Mouse (Mus musculus): ENCODE measurements around the gene Cyp2w1.

Cyp2w1 gene

GRCm38 (mm10) chr5:139352317-139352716, at the start of gene Cyp2w1:
Gene Cyp2w1 (plus strand): TSS chr5:139352617.
- no peak for DNase-seq (ENCODE audit: low read depth, low spot score)

- DNase-seq (ENCODE audit: low read depth, low spot score) = no peak
Measured at GRCm38 (mm10) chr5:139303646-139304061, 48.8 kb upstream of the Cyp2w1 start.

GRCm38 (mm10) chr5:139309946-139310345, 42.5 kb upstream of the Cyp2w1 start:
- DNase-seq (ENCODE audit: low read depth, low spot score) = no peak

GRCm38 (mm10) chr5:139310477-139310876, 41.9 kb upstream of the Cyp2w1 start:
- no peak for DNase-seq (ENCODE audit: low read depth, low spot score)

GRCm38 (mm10) chr5:139311822-139312221, 40.6 kb upstream of the Cyp2w1 start:
- DNase-seq (ENCODE audit: low read depth, low spot score) = no peak

DNA sequence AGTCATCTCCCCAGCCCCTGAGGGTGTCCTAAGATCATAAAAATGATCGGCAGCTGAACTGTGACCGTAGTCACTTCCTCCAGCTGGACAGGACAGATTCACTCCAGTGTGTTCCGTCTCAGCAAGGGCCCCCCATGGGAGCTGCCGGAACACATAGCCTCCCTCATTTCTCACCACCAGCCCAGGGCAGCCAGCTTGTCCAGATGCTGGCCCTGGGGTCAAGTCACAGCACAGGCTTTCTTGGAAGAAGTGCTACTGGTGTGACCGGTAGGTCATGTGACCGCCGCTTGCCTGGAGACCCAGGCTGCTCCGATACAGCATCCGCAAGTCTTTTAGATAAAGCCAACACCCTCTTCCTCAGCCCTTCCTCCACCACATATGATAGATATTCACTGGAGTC, 38.9 kb upstream of the Cyp2w1 start:
- no peak for DNase-seq (ENCODE audit: low read depth, low spot score)

DNA sequence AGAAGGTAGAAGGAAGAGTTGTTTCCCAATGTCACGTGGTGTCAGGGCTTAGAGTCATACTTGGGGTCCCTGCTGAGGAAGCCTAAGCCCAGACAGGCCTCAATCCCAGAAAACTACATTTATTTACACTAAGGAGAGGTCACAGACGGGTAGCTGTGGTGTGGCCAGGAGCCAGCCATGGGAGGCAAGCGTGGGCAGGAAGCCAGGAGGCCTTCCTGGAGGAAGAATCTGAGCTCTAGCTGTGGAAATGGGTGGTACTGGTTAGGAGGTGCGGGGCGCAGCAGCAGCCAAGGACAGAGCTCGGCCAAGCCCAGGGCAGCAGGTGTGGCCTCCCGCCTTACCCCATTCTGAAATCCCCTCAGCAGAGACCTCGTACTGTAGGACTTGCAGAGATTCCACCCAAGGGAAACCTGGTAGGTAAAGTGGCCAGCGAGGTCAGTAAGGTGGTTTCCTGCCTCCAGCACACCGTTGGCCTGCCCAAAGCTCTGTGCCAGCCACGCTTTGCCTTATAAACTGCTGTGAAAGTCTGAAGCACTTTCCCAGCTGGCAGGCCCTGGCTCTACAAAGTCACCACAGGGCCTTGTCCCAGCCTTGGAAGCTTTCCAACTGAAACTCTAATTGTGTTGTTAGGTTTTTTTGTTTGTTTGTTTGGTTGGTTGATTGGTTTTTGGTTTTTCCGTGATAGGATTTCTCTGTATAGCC, 37.3 kb upstream of the Cyp2w1 start:
- no peak for DNase-seq (ENCODE audit: low read depth, low spot score)

DNA sequence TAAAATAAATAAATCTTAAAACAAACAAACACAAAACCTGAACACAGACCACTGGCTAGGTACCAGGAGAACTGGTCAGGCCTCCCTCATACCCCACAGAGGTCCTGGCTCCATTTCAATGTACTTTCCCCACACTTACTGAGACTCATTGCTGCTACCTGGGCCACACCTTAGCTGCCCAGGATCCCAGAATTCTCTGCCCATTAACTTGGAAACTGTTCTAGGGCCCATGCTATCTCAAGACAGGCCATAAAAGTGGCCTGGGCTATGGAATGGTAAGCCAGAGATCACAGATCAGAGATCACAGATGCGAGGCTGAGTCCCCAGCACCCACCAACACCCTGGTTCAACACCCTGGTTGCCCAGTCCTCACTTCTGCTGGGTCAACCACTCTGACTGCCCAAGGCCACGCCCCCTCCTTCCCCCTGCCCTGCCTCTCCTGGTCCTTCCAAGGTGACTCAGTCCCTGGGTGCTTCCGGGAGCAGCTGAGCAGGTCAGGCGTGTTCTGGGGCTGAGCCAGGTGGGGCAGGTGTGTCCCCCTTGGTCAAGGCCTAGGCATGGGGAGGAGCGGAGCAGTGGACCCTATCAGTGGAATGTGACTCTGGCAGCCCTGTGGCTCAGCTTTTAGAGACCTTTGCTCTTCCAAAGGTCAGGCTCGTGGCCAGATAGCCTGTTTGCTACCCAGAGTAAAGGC, 35.3 kb upstream of the Cyp2w1 start:
- DNase-seq (ENCODE audit: low read depth, low spot score) = no peak

DNA sequence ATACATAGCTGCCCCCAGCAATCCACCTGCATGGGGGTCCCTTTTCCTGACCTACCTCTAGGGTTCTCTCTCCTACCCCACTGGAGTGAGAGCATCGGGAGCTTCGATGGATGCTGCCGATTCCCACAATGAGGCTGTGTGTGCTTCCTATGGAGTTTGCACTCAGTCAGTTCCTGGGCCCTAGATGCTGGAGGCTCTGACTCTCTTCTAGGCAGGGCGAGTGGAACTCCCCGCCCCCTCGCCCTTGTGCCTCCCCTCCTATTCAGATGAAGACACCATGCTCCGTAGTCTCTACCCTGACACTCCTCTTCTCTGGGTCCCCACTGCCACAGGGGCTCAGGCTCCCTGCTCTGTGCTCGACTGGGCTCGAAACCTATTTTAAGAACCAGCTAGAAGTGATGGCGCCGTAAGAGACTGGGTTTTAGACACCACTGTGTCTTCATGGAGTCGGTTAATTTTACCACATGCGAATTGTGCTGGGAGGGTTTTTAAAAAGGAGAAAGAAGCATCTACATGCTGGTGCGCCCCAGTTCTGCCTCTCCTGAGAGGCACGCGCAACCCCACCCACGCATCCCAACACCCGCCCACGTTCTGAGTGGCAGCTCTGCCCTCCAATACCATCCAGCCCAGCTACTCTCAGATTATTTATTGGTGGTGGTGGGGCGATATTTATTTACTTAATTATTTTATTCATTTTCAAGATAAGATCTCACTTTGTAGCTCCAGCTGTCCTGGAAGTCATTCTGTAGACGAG, 34.5 kb upstream of the Cyp2w1 start:
- peak; percentile 64 for DNase-seq (ENCODE audit: low read depth, low spot score)

GRCm38 (mm10) chr5:139320424-139320823, 32.0 kb upstream of the Cyp2w1 start:
- peak; percentile 50 for DNase-seq (ENCODE audit: low read depth, low spot score)

- no peak for DNase-seq (ENCODE audit: low read depth, low spot score)
Measured at GRCm38 (mm10) chr5:139321331-139321730, 31.1 kb upstream of the Cyp2w1 start.

- no peak for DNase-seq (ENCODE audit: low read depth, low spot score)
Measured at GRCm38 (mm10) chr5:139323260-139323924, 29.0 kb upstream of the Cyp2w1 start.

GRCm38 (mm10) chr5:139324045-139324491, 28.3 kb upstream of the Cyp2w1 start:
- DNase-seq (ENCODE audit: low read depth, low spot score) = no peak

- DNase-seq (ENCODE audit: low read depth, low spot score) = peak; percentile 37
Measured at GRCm38 (mm10) chr5:139324691-139325394, 27.6 kb upstream of the Cyp2w1 start.

- peak; percentile 98 for DNase-seq (ENCODE audit: low read depth, low spot score)
Measured at GRCm38 (mm10) chr5:139325395-139325966, 26.9 kb upstream of the Cyp2w1 start, which contains the start of gene Adap1. Gene Adap1 (minus strand): TSS chr5:139325622.

DNA sequence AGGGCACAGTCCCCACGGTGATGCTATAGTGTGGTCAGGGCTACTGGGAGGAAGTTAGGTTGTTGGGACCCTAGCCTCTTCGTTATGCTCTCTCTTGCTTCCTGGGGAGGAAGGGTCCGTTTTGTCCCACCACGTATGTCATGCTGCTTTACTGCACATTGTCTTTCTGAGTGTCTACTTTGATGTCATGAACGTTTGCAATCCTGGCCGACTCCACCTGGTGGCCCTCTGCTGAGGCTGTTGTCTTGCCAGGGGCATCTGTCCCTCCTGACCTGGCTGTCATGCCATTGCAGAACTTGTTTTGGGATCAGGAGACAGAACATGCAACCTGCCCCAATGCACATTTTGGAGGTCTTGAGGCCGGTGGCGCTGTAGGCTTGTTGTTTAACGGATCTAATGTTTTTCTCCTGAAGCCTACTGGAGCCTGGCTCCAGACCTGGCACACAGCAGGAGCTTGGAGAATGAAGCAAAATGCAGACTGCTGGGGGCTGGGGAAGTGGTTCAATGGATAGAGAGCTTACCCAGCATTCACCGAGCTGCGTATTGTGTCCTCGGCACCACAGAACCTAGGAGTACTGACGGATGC, 26.2 kb upstream of the Cyp2w1 start:
- DNase-seq (ENCODE audit: low read depth, low spot score) = no peak

- no peak for DNase-seq (ENCODE audit: low read depth, low spot score)
Measured at GRCm38 (mm10) chr5:139326986-139327633, 25.3 kb upstream of the Cyp2w1 start.

DNA sequence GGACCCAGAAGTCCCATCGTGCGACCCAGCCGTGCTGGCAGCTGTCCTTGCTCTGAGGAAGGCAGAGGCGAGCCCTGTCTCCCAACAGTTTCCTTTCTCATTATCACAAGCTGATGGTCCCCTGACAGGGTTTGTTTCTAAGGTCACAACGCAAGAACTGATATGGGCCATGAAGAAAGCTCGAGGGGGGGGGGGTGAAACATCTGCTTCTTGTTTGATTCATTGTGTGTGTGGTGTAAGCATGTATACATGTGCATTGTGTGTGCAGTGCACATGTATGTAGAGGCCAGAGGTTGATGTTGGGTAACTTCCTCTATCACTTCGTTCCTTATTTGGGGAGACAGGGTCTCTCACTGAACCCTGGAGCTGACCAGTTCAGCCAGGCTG, 24.8 kb upstream of the Cyp2w1 start:
- no peak for DNase-seq (ENCODE audit: low read depth, low spot score)

GRCm38 (mm10) chr5:139330766-139331165, 21.7 kb upstream of the Cyp2w1 start:
- no peak for DNase-seq (ENCODE audit: low read depth, low spot score)

DNA sequence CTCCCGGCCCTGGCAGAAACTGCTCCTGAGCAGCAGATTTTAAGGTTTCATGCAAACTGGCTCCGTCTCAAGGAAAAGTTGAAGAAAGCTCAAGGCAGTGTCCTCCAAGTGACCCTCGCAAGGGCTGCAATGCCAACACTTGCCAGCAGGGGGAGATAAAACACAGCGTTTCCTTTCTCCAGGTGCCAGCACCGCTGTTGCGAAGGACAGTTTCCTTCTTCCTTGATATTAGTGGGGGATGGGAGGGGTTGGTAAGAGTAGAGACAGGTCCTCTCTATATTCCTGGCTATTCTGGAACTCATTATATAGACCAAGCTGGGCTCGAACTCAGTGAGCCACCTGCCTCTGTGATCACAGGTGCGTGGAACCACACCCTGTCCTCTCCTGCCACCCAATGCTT, 20.7 kb upstream of the Cyp2w1 start:
- peak; percentile 86 for DNase-seq (ENCODE audit: low read depth, low spot score)
